Mouse (Mus musculus): ENCODE results near the gene Igdcc3.

DNA sequence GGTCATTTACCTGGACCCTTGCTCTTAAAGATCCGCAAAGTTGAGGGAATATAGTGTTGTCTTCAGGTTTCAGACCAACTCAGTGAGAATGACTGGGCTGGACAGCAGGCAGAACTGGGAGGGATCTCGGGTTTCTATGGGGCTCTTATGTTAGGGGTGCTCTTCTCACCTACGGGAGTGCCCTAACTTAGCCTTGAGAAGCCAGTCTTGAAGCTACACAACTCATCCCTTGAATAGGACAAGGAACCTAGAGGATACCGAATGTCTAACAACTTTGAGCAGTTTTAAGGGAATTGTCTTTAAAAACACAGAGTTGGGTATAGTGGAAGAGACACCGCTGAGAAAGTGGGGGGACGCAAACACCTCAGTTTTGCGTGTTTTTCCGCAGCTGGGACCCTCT lies 498 bp upstream of the Igdcc3 start:
- TF ChIP-seq GATA1 (IDR thresholded peaks at IDR 0.05; ENCODE audit: borderline replicate concordance, low read length) (no peak), FLI1 (IDR thresholded peaks at IDR 0.05; ENCODE audit: low read length) (no peak)

Measured in megakaryocyte, embryonic 14.5 days (primary cell).